Mouse (Mus musculus): ENCODE measurements around the gene Tril.

Gene Tril

GRCm38 (mm10) chr6:53806591-53807023 lies 14.0 kb downstream of the Tril start:
- DNase-seq (ENCODE audit: low read depth, low spot score), result peak; percentile 34

- DNase-seq (ENCODE audit: low read depth, low spot score), result no peak
These were observed 14.6 kb downstream of the Tril start for GRCm38 (mm10) chr6:53806021-53806420.

GRCm38 (mm10) chr6:53804145-53804544 lies 16.5 kb downstream of the Tril start:
- DNase-seq (ENCODE audit: low read depth, low spot score), result peak; percentile 84

GRCm38 (mm10) chr6:53803551-53803950 lies 17.1 kb downstream of the Tril start:
- no peak for DNase-seq (ENCODE audit: low read depth, low spot score)

- peak; percentile 96 for DNase-seq (ENCODE audit: low read depth, low spot score)
These were observed 18.7 kb downstream of the Tril start for GRCm38 (mm10) chr6:53801893-53802286.

GRCm38 (mm10) chr6:53801269-53801892 lies 19.2 kb downstream of the Tril start:
- DNase-seq (ENCODE audit: low read depth, low spot score), result no peak

GRCm38 (mm10) chr6:53798865-53799264 lies 21.8 kb downstream of the Tril start:
- DNase-seq (ENCODE audit: low read depth, low spot score), result no peak

- DNase-seq (ENCODE audit: low read depth, low spot score), result no peak
These were observed 23.8 kb downstream of the Tril start for GRCm38 (mm10) chr6:53796835-53797234.

GRCm38 (mm10) chr6:53795788-53796187 lies 24.8 kb downstream of the Tril start:
- peak; percentile 65 for DNase-seq (ENCODE audit: low read depth, low spot score)

- DNase-seq (ENCODE audit: low read depth, low spot score), result no peak
These were observed 25.6 kb downstream of the Tril start for GRCm38 (mm10) chr6:53795078-53795477.

- DNase-seq (ENCODE audit: low read depth, low spot score), result peak; percentile 67
These were observed 26.2 kb downstream of the Tril start for GRCm38 (mm10) chr6:53794323-53794971.

GRCm38 (mm10) chr6:53782880-53783539 lies 37.6 kb downstream of the Tril start:
- DNase-seq (ENCODE audit: low read depth, low spot score), result peak; percentile 81

- DNase-seq (ENCODE audit: low read depth, low spot score), result no peak
These were observed 38.4 kb downstream of the Tril start for GRCm38 (mm10) chr6:53782273-53782672.

- peak; percentile 87 for DNase-seq (ENCODE audit: low read depth, low spot score)
These were observed 39.5 kb downstream of the Tril start for GRCm38 (mm10) chr6:53781171-53781570.

- no peak for DNase-seq (ENCODE audit: low read depth, low spot score)
These were observed 40.6 kb downstream of the Tril start for GRCm38 (mm10) chr6:53780008-53780407.

- DNase-seq (ENCODE audit: low read depth, low spot score), result no peak
These were observed 41.1 kb downstream of the Tril start for GRCm38 (mm10) chr6:53779526-53779925.

- DNase-seq (ENCODE audit: low read depth, low spot score), result no peak
These were observed 42.1 kb downstream of the Tril start for GRCm38 (mm10) chr6:53778424-53778955.

- no peak for DNase-seq (ENCODE audit: low read depth, low spot score)
These were observed 52.4 kb downstream of the Tril start for GRCm38 (mm10) chr6:53768275-53768674.

GRCm38 (mm10) chr6:53766243-53766915 lies 54.3 kb downstream of the Tril start:
- peak; percentile 78 for DNase-seq (ENCODE audit: low read depth, low spot score)

GRCm38 (mm10) chr6:53765731-53766130 lies 54.9 kb downstream of the Tril start:
- no peak for DNase-seq (ENCODE audit: low read depth, low spot score)

All from 3T3-L1 (cell line).